Mouse (Mus musculus) spleen, postnatal 36 days (tissue): ENCODE data around the gene Arl4a.

Experiments used
- DNase-seq, 2 experiments: peaks; one replicate each; pipeline ENCODE4 v3.0.0; 2022; ENCODE audit warnings: low spot score in 2 of 2, mixed read lengths in 1 of 2

The Arl4a gene

DNA sequence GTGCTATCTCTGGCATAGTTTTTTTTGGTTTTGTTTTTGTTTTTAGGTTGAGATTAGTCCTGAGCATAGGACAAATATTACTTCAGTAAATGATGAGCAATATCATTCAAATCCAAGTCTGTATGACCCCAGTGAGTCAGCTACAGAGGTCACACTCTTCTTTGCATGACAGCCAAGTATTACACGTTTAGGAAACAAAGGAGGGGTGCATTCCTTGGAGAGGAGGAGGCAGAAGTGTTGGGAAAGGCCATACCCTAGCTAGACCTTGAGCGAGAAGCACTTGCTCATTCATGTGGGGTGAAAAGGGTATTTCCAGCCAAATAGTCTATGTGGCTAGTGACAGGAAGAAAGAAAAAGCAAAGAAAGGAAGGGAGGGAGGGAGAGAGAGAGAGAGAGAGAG is 28.0 kb downstream of the Arl4a start:
- no peak for DNase-seq

DNA sequence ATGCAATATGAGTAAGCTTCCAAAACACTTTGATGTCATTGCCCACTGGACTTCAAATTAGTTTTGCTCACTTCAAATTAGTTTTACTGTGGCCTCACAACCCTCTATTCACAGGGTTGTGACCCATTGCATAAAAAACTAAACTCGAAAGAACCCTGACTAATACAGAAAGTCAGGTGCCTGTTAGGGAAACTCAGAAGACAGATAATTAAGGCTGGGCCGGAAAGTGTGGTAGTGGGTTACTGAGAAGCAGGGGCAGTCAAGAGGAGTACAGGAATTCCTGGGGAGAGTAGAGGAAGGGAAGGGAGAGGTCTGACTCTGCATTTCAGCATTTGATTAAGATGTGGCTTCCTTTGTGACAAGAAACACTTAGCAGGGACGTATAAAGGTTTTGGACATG is 29.4 kb downstream of the Arl4a start:
- DNase-seq, result no peak

- DNase-seq, result peak; percentile 4 to 34
Observed at GRCm38 (mm10) chr12:40004766-40005165, 33.1 kb downstream of the Arl4a start.

DNA sequence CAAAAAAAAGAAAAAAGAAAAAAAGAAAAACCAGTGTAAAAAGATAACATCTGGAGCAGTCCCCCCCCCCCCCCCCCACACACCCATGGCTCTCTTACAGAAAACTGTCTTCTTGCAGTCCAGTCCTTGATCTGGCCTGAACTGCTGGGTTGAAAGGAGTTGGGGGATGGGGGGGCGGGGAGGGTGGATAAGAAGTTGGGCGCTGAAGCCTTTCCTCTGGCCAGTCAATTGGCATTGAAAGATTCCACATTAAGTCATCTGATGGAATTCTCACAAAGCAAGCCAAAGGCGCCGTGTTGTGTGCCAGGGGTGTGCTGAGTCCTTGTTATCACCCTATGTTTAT is 39.0 kb downstream of the Arl4a start:
- DNase-seq, result no peak

DNA sequence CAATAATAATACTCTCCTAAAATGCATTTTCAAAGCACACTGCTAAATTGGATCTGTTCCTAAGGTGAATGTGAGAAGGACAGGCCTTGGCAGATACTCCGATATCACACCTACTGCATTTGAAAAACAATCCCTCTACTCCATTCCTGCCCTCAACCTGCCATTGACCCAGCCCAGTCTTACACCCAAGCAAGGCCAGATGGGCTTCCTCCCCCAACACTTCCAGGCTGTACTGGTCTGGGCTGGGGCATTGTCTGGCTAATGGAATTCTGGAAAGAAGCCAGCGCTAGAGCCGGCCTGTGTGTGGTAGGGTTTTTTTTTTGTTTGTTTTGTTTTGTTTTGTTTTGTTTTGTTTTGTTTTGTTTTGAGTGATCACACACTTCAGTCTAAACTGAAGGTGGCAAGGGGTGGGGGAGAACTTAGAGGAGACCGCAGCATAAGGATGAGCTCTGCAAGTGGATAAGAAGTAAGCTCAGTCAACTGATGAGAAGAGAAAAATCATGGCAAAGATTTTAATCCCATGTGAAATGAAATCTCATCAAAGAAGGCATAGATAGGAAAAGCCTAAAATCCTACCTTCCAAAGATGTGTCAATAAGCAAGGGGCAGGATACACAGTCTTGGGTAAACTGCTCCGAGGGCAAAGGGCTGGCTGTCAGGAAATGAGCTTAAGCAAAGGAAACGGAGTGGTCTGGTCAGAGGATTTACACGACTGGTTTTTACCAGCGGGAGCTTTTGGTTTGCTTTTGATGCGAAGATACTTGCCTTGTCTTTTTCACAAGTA is 39.6 kb downstream of the Arl4a start:
- no peak for DNase-seq

DNA sequence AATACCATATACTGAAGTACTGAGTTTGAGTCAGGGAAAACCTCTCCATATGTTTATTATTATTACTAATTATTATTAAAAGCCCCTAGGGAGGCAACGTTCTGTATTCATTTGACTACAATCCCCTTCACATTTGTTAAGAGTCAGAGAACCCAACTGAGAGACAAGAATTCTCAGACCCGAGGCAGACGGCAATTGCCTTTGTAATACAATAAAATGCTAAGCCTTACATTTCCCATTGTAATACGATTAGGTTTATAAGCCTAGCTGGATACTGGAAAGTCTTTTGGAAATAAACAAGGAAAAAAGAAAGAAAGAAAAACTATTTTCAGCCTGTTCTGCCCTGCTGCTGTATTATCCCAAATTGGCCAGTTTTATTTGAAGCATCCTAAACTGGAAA is 40.2 kb downstream of the Arl4a start:
- DNase-seq, result no peak

DNA sequence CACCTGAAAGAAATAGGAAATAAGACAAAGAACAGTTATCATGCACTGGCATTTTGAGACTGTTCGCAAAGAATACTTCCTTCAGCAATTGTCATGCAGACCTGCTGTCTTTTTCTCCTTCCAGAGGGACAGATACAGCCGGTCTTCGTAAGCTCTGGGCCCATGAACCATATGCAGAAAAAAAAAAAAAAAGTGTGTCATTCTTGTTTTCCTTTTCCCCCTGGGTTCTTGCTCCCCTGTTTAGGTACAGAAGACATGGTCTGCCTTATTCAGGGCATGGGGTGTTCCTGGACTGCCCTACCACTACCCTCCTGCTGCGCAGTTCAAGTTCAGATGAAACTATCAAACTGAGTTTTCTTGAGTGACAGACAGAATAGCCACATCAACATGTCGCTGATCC is 41.8 kb downstream of the Arl4a start:
- no peak for DNase-seq

GRCm38 (mm10) chr12:39995609-39996008 is 42.2 kb downstream of the Arl4a start:
- DNase-seq, result peak; percentile 8 to 34

DNA sequence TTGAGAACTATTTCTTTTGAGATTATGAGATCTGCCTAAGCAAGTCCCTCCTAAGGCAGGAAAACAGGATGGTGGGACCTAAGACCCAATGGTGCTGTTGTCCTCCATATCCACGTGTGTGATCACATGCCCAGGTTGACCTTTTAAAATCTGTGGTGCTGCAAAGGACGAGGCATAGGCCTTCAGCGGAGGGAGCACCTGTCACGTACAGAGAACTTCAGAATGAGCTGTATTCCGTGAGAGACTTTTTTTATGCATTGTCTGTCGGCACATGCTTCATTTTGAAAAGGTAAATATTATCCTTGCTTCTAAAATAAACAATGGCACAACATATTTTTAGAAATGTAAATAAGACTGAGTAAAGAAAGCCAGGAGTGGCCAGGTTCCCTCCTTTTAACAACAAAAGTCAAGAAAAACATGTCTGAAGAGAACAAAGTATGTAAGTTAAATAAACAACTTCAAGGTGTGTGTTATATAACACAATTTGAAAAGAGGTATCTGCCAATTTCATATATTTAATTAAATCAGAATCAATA is 45.0 kb downstream of the Arl4a start:
- no peak for DNase-seq

DNA sequence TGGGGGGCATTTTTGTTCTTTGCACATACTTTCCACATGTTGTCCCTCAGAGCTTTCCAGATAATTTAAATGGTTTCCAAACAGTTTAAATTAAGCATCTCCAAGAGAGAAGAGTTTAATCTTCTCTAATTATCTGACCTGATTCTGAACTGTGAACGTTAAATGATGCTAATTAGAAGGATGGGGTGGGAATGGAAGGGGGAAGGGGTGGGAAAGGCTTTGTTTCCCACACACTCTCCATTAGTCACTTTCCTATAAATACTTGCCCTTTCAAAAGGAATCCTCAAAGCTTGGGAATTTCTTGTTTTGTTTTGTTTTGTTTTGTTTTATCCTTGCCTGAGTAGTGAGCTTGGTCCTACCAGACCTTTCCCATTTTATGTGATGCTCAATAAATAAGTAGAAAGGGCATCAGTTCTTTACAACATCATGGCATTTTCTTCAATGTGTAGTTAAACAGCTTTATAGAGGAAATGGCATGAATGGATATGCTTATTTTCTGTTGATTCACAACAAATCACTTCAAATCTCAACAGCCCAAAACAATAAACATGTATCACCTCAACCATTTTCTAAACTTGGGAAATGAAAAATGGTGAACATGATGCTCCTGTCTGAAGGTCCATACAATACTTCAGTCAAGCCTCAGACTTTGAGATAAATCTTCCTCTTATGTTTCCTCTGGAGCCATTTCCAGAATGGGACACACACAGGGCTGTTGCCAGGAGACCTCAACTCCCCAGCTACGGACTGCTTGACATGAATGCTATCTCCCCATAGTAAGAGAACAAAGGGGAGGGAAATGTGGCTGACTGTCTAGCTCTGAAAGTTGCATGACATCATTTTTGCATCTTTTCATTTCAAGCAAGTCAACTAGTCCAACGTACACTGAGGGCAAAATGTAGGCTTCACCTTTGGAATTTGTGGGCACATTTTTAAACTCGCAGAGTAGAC is 46.7 kb downstream of the Arl4a start:
- DNase-seq, result no peak

GRCm38 (mm10) chr12:39989136-39989535 is 48.7 kb downstream of the Arl4a start:
- DNase-seq, result no peak

DNA sequence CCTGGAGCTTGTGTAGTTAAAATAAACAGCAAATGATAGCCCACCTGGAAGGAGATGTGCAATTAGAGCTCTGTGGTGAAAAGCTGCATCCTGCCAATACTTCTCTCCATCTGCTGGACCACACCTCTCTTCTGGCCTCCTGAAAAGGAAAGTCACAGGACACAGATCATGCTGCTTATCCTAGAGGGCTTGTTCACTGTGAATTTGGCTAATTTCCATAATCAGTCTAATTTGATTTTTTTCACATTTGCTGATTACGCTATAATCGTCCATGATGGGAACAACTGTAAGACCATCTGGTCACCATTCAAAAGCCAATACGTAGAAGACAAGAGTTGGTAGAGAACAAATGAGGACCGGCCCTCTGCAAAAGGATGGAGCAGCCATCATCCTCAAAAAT is 50.6 kb downstream of the Arl4a start:
- DNase-seq, result no peak

DNA sequence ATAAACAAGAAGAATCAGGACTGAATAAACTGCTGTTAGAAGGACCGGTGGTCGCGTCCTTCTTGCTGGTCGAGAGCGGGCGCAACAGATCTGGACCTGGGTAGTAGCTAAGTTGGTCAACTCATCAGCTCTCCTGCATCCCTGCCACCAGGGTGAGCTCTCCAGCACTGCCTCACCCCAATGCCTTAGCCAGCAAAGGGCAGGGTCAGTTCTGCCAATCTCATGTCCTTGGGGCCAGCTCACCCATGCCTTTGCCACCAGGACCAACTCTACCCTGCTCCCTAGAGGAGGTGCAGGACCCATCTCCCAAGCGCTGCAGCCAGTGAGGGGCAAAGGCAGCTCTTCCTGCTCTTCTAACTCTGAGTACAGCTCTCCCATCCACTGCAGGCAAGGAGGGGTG is 52.2 kb downstream of the Arl4a start:
- DNase-seq, result no peak

GRCm38 (mm10) chr12:39979792-39980191 is 58.0 kb downstream of the Arl4a start:
- no peak for DNase-seq

GRCm38 (mm10) chr12:39979066-39979465 is 58.8 kb downstream of the Arl4a start:
- no peak for DNase-seq

DNA sequence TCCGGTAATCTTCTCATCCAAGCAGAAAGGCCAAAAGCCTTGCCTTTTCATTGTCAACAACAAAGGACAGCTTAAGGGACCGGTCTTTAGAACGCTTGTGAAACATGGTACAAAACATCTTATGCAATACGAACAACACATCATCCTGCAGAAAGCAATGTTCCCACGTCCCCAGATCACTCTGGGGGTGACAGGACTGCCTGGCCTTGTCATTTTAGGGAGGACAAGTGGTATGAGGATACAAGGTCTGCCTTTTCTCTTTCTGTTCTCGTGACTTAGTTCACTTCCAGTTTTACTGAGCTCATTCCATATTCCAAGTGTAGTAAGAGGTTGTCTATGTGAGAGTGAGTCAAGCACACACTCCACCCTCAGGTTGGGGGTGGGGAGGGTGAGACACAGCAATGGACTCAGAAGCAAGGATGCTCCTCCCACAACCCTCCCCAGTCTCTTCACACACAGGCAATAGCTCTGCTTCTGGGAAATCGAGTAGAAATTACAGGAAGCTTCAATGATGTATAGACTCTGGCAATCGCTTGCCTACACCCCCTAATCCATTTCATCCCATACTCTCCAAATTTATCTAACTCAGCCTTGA is 59.7 kb downstream of the Arl4a start:
- no peak for DNase-seq

GRCm38 (mm10) chr12:39976426-39976825 is 61.4 kb downstream of the Arl4a start:
- DNase-seq, result no peak

- no peak for DNase-seq
Observed at GRCm38 (mm10) chr12:39975829-39976340, 61.9 kb downstream of the Arl4a start.

- no peak for DNase-seq
Observed at GRCm38 (mm10) chr12:39974977-39975583, 62.7 kb downstream of the Arl4a start.

DNA sequence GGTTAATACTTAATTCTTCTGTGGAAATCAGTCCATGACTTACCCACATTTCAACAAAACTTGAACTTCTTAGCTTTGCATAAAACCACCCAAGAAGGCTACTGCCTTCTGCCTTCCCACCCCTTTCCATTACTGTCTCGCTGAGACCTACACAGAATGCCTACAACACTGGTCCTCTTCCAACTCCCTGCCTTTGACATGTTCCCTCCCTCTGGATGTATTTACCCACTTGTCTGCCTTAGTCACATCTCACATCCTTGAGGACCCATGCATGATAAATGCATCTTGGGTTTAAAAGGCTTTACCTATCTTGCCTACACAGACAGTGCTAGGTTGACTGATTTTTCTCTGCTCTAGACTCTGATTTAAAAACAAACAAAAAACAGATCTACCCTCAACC is 63.6 kb downstream of the Arl4a start:
- no peak for DNase-seq

GRCm38 (mm10) chr12:39969500-39969899 is 68.3 kb downstream of the Arl4a start:
- DNase-seq, result no peak

GRCm38 (mm10) chr12:39968109-39968508 is 69.7 kb downstream of the Arl4a start:
- no peak for DNase-seq
